Mouse (Mus musculus) erythroblast, embryonic 14.5 days (primary cell): ENCODE results near the gene Hdgfl3.

ENCODE experiments used
- GATA1 ChIP-seq: IDR thresholded peaks from 2 replicates; pipeline ENCODE4 v1.6.1; 2012; ENCODE audit warnings: low read length, inconsistent platforms, mixed read lengths
- TAL1 ChIP-seq: IDR thresholded peaks from 3 replicates; pipeline ENCODE4 v1.6.1; 2012; ENCODE audit warnings: low read length, inconsistent platforms, mixed read lengths

DNA sequence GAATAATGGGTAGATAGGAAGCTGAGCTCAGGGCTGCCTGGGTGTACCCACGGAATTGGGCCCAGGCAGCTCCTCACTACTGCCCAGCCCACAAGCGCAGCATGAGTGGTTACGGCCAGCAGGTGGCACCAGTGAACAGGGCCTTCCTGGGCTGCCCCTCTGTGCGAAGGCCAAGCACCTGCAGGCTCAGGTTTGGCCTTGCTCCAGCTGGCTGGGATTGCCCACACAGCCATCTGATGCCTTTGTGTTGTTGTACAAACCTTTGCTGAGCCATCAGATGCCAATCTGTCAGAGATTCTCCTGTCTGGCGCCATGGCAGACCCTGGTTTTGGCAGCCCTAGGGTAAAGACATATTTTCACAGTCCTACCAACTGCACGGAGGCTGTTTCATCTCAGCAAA is 66.1 kb downstream of the Hdgfl3 start:
- TF ChIP-seq TAL1 = no peak
- TF ChIP-seq GATA1 = no peak
